Mouse (Mus musculus) midbrain, postnatal 0 days (tissue): ENCODE results near the gene Pum1. TPM values are rescaled to one million over a fixed set of nuclear protein-coding genes. Genes with fewer than 3 reads are reported as not detected.

Source experiments
- ATAC-seq: fragments of 200-750 bp; cut with Nextera tagmentation; 2 replicates; pipeline ENCODE4 v1.8.0; 2017; ENCODE audit warnings: moderate number of reproducible peaks, mild to moderate bottlenecking, moderate TSS enrichment, moderate library complexity; ENCODE audit not compliant: low FRiP score
- DNase-seq: peaks from one replicate; pipeline ENCODE4 v3.0.0-alpha.2; 2015; ENCODE audit warnings: low spot score
- H3K27ac ChIP-seq: fragments of 300-500 bp; sonication (generic); 2 replicates; pipeline ENCODE4 v1.5.1; 2014; ENCODE audit warnings: low read depth, mild to moderate bottlenecking, low read length, mixed read lengths
- H3K27me3 ChIP-seq: fragments of 300-500 bp; sonication (generic); 2 replicates; pipeline ENCODE4 v1.6.1; 2014; ENCODE audit warnings: low read length, control low read depth, mixed read lengths; ENCODE audit not compliant: insufficient read depth
- H3K36me3 ChIP-seq: fragments of 300-500 bp; sonication (generic); 2 replicates; pipeline ENCODE4 v1.6.1; 2014; ENCODE audit warnings: low read length, control low read depth, mixed read lengths; ENCODE audit not compliant: insufficient read depth
- H3K4me1 ChIP-seq: fragments of 300-500 bp; sonication (generic); 2 replicates; pipeline ENCODE4 v1.6.1; 2014; ENCODE audit warnings: mild to moderate bottlenecking, control low read depth, antibody characterized with exemption, low read length, mixed read lengths; ENCODE audit not compliant: insufficient read depth
- H3K4me2 ChIP-seq: fragments of 300-500 bp; sonication (generic); 2 replicates; pipeline ENCODE4 v1.6.1; 2014; ENCODE audit warnings: low read depth, mild to moderate bottlenecking, low read length, mixed read lengths; ENCODE audit not compliant: poor library complexity, severe bottlenecking
- H3K4me3 ChIP-seq: fragments of 300-500 bp; sonication (generic); 2 replicates; pipeline ENCODE4 v1.5.1; 2014; ENCODE audit warnings: low read depth, mild to moderate bottlenecking, low read length, moderate library complexity
- H3K9ac ChIP-seq: fragments of 300-500 bp; sonication (generic); replicated peaks from 2 replicates; pipeline ENCODE4 v1.6.1; 2014; ENCODE audit warnings: mild to moderate bottlenecking, low read length, moderate library complexity, mixed read lengths; ENCODE audit not compliant: poor library complexity, severe bottlenecking
- H3K9me3 ChIP-seq: fragments of 300-500 bp; sonication (generic); 2 replicates; pipeline ENCODE4 v1.6.1; 2016; ENCODE audit warnings: low read length, control low read depth
- CTCF ChIP-seq: IDR thresholded peaks from 2 replicates; pipeline ENCODE4 v1.5.1; 2016; ENCODE audit warnings: antibody characterized with exemption, mild to moderate bottlenecking
- WGBS: fragments of 180-500 bp; shearing (Covaris S2); extraction: QIAGEN DNeasy Blood & Tissue Kit; methylation state at CpG from one replicate; pipeline ENCODE4 v1.1.7; 2014; 5-methylcytosine and 5-hydroxymethylcytosine counted together
- polyA plus RNA-seq: library from polyadenylated mRNA; unstranded; fragments of >200 nt; fragmentation: Nextera tagmentation; extraction: Ambion mirVana; gene quantifications from 2 replicates; pipeline ENCODE4 v1.2.1, GENCODE M21; 2015
- total RNA-seq: library from RNA; depleted of rRNA; stranded (reverse); fragments of >200 nt; gene quantifications from 2 replicates; pipeline ENCODE4 v1.2.3, GENCODE M21; 2014

Pum1 gene
- total and polyA plus RNA-seq, 2 experiments from 2014 or later = 73.6 to 87.2 TPM

DNA sequence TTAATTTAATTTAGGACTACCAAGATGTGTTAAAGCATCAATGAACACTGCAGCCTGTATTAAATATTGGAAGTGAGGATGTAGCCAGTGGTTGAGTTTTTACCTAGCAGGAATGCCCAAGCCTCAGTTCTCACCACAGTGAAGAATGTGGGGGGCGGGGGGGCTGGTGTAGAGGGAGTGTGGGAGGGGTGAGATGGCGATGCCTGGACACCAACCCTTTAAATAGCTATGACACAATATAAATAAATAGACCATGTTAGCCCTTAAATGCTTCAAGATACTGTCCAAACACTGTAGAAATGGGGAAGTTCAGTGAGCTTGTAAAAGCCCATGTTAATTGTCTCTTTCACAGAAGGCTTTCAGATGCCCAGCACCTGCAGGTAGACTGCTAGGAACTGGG lies 96.8 kb downstream of the Pum1 start:
- no peak overlapping the region for H3K9ac ChIP-seq
- WGBS = 89% methylated on average over 2 of the region's 2 CpGs
- H3K4me2 ChIP-seq = no peak overlapping the region
- no peak for TF ChIP-seq CTCF
- H3K4me3 ChIP-seq = no peak overlapping the region
- no peaks in the 10 kb centered on the region for H3K27me3 ChIP-seq
- ATAC-seq = no peak
- H3K4me1 ChIP-seq = no peaks in the 10 kb centered on the region
- no peak overlapping the region for H3K27ac ChIP-seq
- DNase-seq = no peak
- peaks cover 33% of the 10 kb centered on the region for H3K36me3 ChIP-seq
- H3K9me3 ChIP-seq = no peaks in the 10 kb centered on the region

DNA sequence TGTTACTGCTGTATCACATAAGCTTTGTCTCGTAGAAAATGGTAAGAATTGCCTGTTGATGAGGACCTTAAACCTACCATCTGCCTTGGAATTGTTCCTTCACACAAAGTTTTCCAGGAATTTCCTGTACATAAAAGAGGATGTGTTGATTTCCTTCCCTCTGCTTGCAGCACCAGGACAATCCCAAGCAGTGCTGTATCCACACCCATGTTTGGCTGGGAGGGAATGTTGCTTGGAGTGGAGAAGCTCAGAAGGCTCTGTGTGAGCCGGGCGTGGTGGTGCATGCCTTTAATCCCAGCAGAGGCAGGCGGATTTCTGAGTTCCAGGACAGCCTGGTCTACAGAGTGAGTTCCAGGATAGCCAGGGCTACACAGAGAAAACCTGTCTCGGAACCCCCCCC lies 98.7 kb downstream of the Pum1 start:
- TF ChIP-seq CTCF = no peak
- H3K36me3 ChIP-seq = peaks cover 30% of the 10 kb centered on the region
- 91% methylated on average over 5 of the region's 5 CpGs for WGBS

DNA sequence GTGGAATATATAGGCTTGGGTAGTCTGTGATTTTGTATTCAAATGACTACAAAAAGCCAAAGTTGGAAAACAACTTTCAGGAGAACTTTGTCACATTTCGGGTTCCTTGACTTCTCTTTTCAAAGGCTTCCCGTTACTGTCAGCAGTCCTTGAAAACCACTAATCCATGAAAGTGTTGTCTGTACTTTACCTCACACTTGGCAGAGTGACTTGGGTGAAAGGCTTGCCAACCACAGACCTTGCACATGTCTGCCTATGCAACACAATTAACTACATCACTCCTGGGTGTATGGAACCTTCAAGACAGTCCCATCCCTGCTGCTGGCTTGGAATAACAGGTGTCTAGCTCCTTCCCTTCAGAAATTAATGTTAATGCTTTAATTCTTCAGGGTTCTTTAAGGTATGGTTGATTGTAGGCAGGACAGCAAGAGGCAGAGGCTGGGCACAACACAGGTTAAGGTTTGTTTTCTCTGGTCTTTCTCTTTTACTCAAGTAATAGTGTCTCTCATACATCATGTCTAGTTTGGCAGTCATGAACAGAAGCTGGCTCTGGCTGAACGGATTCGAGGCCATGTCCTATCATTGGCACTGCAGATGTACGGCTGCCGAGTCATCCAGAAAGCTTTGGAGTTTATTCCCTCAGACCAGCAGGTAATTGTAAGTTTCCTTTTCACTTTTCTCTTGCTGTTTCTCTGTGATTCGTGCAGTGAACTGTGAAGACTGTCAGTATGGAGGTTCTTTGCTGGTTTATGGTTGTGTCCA lies 102.5 kb downstream of the Pum1 start:
- WGBS = 92% methylated on average over 7 of the region's 7 CpGs
- Histone ChIP-seq H3K4me3 (no peak overlapping the region), H3K9me3 (no peaks in the 10 kb centered on the region), H3K27me3 (no peaks in the 10 kb centered on the region), H3K27ac (no peak overlapping the region), H3K4me2 (no peak overlapping the region), H3K4me1 (no peaks in the 10 kb centered on the region), H3K36me3 (peaks cover 30% of the 10 kb centered on the region), H3K9ac (no peak overlapping the region)
- DNase-seq (no peak), ATAC-seq (no peak)
- TF ChIP-seq CTCF = no peak

More for the DNA sequence above, 98.7 kb downstream of the Pum1 start:
- Histone ChIP-seq H3K27me3 (no peaks in the 10 kb centered on the region), H3K9me3 (no peaks in the 10 kb centered on the region), H3K4me3 (no peak overlapping the region), H3K9ac (no peak overlapping the region), H3K4me2 (no peak overlapping the region), H3K4me1 (no peaks in the 10 kb centered on the region), H3K27ac (no peak overlapping the region)
- ATAC-seq (no peak), DNase-seq (no peak)

DNA sequence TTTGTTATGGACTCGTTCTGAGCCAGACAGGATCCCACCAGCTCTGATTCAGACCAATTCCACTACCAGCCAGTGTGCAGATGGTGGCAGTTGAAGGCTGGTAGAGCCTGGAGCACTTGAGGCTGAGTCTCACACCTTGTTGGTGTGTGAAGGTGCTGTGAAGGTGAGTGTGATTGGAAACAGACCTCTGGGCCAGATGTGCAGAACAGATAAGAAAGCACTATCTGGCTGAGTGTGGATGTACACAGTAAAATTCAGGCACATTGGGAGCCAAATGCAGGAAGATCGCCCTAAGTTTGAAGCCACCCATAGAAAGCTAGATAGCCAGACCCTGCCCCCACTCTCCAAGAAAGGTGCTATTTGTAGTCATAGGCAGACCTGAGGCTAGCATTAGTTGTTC lies 103.3 kb downstream of the Pum1 start:
- no peak overlapping the region for H3K27ac ChIP-seq
- ATAC-seq (no peak), DNase-seq (no peak)
- H3K27me3 ChIP-seq = no peaks in the 10 kb centered on the region
- H3K4me3 ChIP-seq = no peak overlapping the region
- H3K4me2 ChIP-seq = no peak overlapping the region
- peaks cover 36% of the 10 kb centered on the region for H3K36me3 ChIP-seq
- no peaks in the 10 kb centered on the region for H3K4me1 ChIP-seq
- no peaks in the 10 kb centered on the region for H3K9me3 ChIP-seq
- WGBS = 81% methylated on average over 1 of the region's 2 CpGs
- no peak overlapping the region for H3K9ac ChIP-seq
- TF ChIP-seq CTCF = no peak

DNA sequence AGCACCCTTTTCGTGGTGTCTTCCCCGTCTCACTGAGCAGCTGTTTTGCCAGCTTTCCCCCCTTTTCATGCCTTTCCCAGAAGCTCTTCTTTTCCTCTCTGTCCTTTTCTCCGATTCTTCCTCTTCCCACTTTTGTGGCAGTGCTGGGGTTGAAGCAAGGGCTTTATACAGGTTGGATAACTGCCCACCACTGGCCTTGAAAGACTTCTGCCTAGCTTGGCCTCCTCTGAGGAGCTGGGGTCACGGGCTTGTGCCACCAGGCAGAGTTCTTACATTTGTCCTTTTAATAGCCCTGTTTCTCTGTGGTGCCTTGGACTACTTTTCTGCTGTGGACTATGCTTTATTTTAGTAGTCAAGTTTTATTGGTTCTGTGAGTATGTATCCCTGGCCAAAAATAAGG lies 103.8 kb downstream of the Pum1 start:
- no peaks in the 10 kb centered on the region for H3K27me3 ChIP-seq
- H3K4me3 ChIP-seq = no peak overlapping the region
- ATAC-seq = no peak
- no peak overlapping the region for H3K9ac ChIP-seq
- DNase-seq = no peak
- peaks cover 39% of the 10 kb centered on the region for H3K36me3 ChIP-seq
- H3K4me1 ChIP-seq = no peaks in the 10 kb centered on the region
- H3K9me3 ChIP-seq = no peaks in the 10 kb centered on the region
- WGBS = 87% methylated on average over 4 of the region's 4 CpGs
- no peak overlapping the region for H3K27ac ChIP-seq
- TF ChIP-seq CTCF = no peak
- no peak overlapping the region for H3K4me2 ChIP-seq

DNA sequence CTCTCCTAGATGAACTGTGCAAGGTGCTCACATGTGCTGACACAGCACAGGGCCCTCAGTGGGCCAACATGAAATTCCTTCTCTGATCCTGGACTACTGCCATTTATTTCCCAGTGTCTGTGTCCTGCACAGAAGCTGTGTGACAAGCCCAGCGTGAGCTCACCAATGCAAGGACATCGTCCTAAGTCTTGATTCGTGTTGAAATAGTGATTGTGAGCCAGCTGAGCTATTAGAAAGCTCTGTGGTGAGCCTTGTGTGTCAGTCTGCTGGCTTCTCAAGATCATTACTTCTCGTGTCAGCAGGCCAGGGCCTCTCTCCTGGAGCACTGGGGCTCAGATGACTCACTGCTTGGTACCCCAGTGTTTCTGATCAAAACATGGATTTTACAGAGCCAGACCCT lies 110.8 kb downstream of the Pum1 start:
- no peaks in the 10 kb centered on the region for H3K27me3 ChIP-seq
- no peaks in the 10 kb centered on the region for H3K9me3 ChIP-seq
- no peak for TF ChIP-seq CTCF
- no peak overlapping the region for H3K9ac ChIP-seq
- no peak overlapping the region for H3K4me2 ChIP-seq
- no peak overlapping the region for H3K4me3 ChIP-seq
- peaks cover 4% of the 10 kb centered on the region; the same call in 1 of the 2 replicates for H3K4me1 ChIP-seq
- no peak overlapping the region for H3K27ac ChIP-seq
- 81% methylated on average over 4 of the region's 4 CpGs for WGBS
- ATAC-seq (no peak), DNase-seq (no peak)
- peaks cover 45% of the 10 kb centered on the region for H3K36me3 ChIP-seq
